ENCODE assay signal across 16 mouse cellular contexts in the genomic region with DNA sequence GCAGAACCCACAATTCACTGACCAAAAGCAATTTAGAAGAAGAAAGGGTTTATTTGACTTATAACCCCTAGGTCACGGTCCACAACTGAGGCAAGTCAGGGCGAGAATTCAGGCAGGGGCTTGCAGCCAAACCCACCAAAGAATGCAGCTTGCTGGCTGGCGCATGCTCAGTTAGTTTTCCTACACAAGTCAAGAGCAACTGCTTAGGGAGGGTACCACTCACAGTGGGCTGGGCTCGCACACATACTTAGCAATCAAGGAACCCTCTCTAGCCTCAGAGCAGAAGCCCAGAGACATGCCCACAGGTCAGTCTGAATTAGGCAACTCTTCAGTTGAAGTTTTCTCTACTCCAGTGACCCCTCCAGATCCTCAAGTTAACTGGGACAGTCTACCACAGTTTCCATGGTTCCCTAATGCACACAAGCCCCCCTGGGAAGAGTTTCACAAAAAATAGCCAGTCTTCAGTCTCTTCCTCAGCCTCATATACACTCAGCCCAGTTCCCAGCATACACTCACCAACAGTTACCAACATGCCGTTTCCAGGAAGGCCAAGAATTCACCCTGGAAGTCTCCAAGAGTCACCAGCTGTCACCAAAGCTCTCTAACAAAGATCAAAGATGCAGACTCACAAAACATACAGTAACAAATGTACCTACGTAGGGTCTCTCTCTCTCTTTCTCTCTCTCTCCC. TPM values are rescaled to one million over a fixed set of nuclear protein-coding genes. Genes with fewer than 3 reads are reported as not detected.
DNase-seq lines count a peak whose midpoint lies in the region; ATAC-seq and TF ChIP-seq lines count a peak whose summit lies in the region.
"Had no signal": no experiment of that assay in that cellular context is flagged by ENCODE, and none has a peak within 500 bp of the region (broad histone marks: within the 10 kb centered on the region; RNA-seq: fewer than 3 reads in every experiment).

No protein-coding gene starts in this region.

- TF ChIP-seq CTCF in E14TG2a.4 (conservative IDR thresholded peaks at IDR 0.05; ENCODE audit: low read length), result no peak

- H3K27me3 ChIP-seq in forebrain, embryonic 12.5 days, result no peaks in the 10 kb centered on the region
- no peaks in the 10 kb centered on the region for H3K27me3 ChIP-seq in forebrain, embryonic 15.5 days
- H3K27me3 ChIP-seq in E14TG2a.4 (ENCODE audit: insufficient read depth, low read length), result no peaks in the 10 kb centered on the region
- no peaks in the 10 kb centered on the region for H3K27me3 ChIP-seq in embryonic facial prominence, embryonic 10.5 days (replicated peaks; ENCODE audit: low read depth, poor library complexity, severe bottlenecking)
- no peaks in the 10 kb centered on the region for H3K27me3 ChIP-seq in limb, embryonic 11.5 days (ENCODE audit: control insufficient read depth, insufficient read depth, low read length)
- H3K27me3 ChIP-seq: intestine, embryonic 15.5 days had no signal

- WGBS in forebrain, embryonic 12.5 days, result 44% methylated on average over 6 of the region's 6 CpGs
- WGBS in forebrain, embryonic 15.5 days, result 38% methylated on average over 6 of the region's 6 CpGs
- WGBS in embryonic facial prominence, embryonic 10.5 days, result 41% methylated on average over 6 of the region's 6 CpGs
- 62% methylated on average over 6 of the region's 6 CpGs for WGBS in limb, embryonic 11.5 days

- H3K9me3 ChIP-seq in forebrain, embryonic 12.5 days, result no peaks in the 10 kb centered on the region
- no peaks in the 10 kb centered on the region for H3K9me3 ChIP-seq in forebrain, embryonic 15.5 days
- H3K9me3 ChIP-seq in E14TG2a.4 (ENCODE audit: low read length), result no peaks in the 10 kb centered on the region
- no peaks in the 10 kb centered on the region for H3K9me3 ChIP-seq in embryonic facial prominence, embryonic 10.5 days
- H3K9me3 ChIP-seq in limb, embryonic 11.5 days (ENCODE audit: control insufficient read depth, low read length), result no peaks in the 10 kb centered on the region
- H3K9me3 ChIP-seq: intestine, embryonic 15.5 days had no signal

- intact Hi-C loops in gastrocnemius, postnatal 14 days (cut with DNase I; ENCODE audit: low total_unique reads), result no loop called here

- H3K27ac ChIP-seq in forebrain, embryonic 12.5 days, result peak overlapping the region; percentile 59
- no peak overlapping the region for H3K27ac ChIP-seq in forebrain, embryonic 15.5 days (replicated peaks)
- peak overlapping the region; percentile 78 for H3K27ac ChIP-seq in embryonic facial prominence, embryonic 10.5 days (replicated peaks)
- H3K27ac ChIP-seq in limb, embryonic 11.5 days (replicated peaks; ENCODE audit: low read depth, low read length), result peak overlapping the region; percentile 30
- H3K27ac ChIP-seq: intestine, embryonic 15.5 days; macrophage had no signal

- no peak overlapping the region; the same call in 1 of the 2 replicates for H3K4me3 ChIP-seq in forebrain, embryonic 12.5 days (replicated peaks)
- H3K4me3 ChIP-seq in forebrain, embryonic 15.5 days, result no peak overlapping the region
- H3K4me3 ChIP-seq in E14TG2a.4 (replicated peaks; ENCODE audit: low read length), result 0 out of 2 replicates have a peak overlapping the region, but pooled peaks have one; percentile 32
- H3K4me3 ChIP-seq in embryonic facial prominence, embryonic 10.5 days, result peak overlapping the region; percentile 83; the same call in 1 of the 2 replicates
- H3K4me3 ChIP-seq in limb, embryonic 11.5 days (ENCODE audit: low read depth, low read length), result no peak overlapping the region
- H3K4me3 ChIP-seq: intestine, embryonic 15.5 days had no signal

- H3K9ac ChIP-seq in forebrain, embryonic 12.5 days, result peak overlapping the region; percentile 25; the same call in 1 of the 2 replicates
- H3K9ac ChIP-seq in forebrain, embryonic 15.5 days (replicated peaks), result no peak overlapping the region
- peak overlapping the region; percentile 17; the same call in 1 of the 2 replicates for H3K9ac ChIP-seq in limb, embryonic 11.5 days (ENCODE audit: low read length)
- H3K9ac ChIP-seq: intestine, embryonic 15.5 days had no signal

- H3K36me3 ChIP-seq in forebrain, embryonic 12.5 days (replicated peaks), result peaks cover 11% of the 10 kb centered on the region; the same call in 1 of the 2 replicates
- H3K36me3 ChIP-seq in forebrain, embryonic 15.5 days, result peaks cover 7% of the 10 kb centered on the region; the same call in 1 of the 2 replicates
- peaks cover 15% of the 10 kb centered on the region for H3K36me3 ChIP-seq in E14TG2a.4 (ENCODE audit: insufficient read depth, low read length)
- peaks cover 18% of the 10 kb centered on the region for H3K36me3 ChIP-seq in embryonic facial prominence, embryonic 10.5 days (replicated peaks)
- no peaks in the 10 kb centered on the region for H3K36me3 ChIP-seq in limb, embryonic 11.5 days (ENCODE audit: control insufficient read depth, insufficient read depth, low read length)
- H3K36me3 ChIP-seq: intestine, embryonic 15.5 days had no signal

- DNase-seq in embryonic facial prominence, embryonic 10.5 days (ENCODE audit: low spot score), result peak; percentile 47
- DNase-seq in limb, embryonic 11.5 days (ENCODE audit: low spot score), result no peak
- DNase-seq in urinary bladder, postnatal 10 days (ENCODE audit: low spot score), result no peak
- no peak for DNase-seq in gastrocnemius, postnatal 14 days
- DNase-seq: adrenal gland, postnatal 25 days; cerebellum, postnatal 36 days; liver had no signal

- H3K4me2 ChIP-seq in forebrain, embryonic 12.5 days, result no peak overlapping the region
- no peak overlapping the region for H3K4me2 ChIP-seq in forebrain, embryonic 15.5 days (replicated peaks)
- no peak overlapping the region for H3K4me2 ChIP-seq in limb, embryonic 11.5 days (ENCODE audit: low read depth, severe bottlenecking)
- H3K4me2 ChIP-seq: intestine, embryonic 15.5 days had no signal

- no peak for ATAC-seq in forebrain, embryonic 12.5 days (ENCODE audit: low FRiP score)
- no peak for ATAC-seq in forebrain, embryonic 15.5 days (replicated peaks)
- ATAC-seq in limb, embryonic 11.5 days (ENCODE audit: insufficient number of reproducible peaks, low FRiP score, low TSS enrichment, low read depth), result no peak
- no peak for ATAC-seq in granulocyte monocyte progenitor cell, adult 5-6 weeks (replicated peaks; ENCODE audit: poor library complexity, severe bottlenecking)
- ATAC-seq: intestine, embryonic 15.5 days had no signal

- peaks cover 47% of the 10 kb centered on the region for H3K4me1 ChIP-seq in forebrain, embryonic 12.5 days
- H3K4me1 ChIP-seq in forebrain, embryonic 15.5 days, result peaks cover 25% of the 10 kb centered on the region
- peaks cover 72% of the 10 kb centered on the region for H3K4me1 ChIP-seq in E14TG2a.4 (replicated peaks; ENCODE audit: low read depth, low read length)
- peaks cover 65% of the 10 kb centered on the region for H3K4me1 ChIP-seq in embryonic facial prominence, embryonic 10.5 days
- H3K4me1 ChIP-seq in limb, embryonic 11.5 days (ENCODE audit: control insufficient read depth, insufficient read depth, low read length), result peaks cover 10% of the 10 kb centered on the region; the same call in 1 of the 2 replicates

RNA-seq across cellular contexts. Expression of gene Marcksl1, which starts 2.5 kb away (rescaled TPM):
- 1,836 and 1,849 TPM in 2 replicates for polyA plus RNA-seq in forebrain, embryonic 12.5 days (2016; fragmentation: Nextera tagmentation; extraction: Ambion mirVana)
- 2,102 and 2,181 TPM in 2 replicates for polyA plus RNA-seq in forebrain, embryonic 15.5 days (2015; fragmentation: Nextera tagmentation; extraction: Ambion mirVana)
- polyA plus RNA-seq in embryonic facial prominence, embryonic 10.5 days (2016; fragmentation: Nextera tagmentation; extraction: Ambion mirVana), result 1,428 and 1,442 TPM in 2 replicates
- polyA plus RNA-seq in limb, embryonic 11.5 days (2014; fragmentation: Nextera tagmentation; extraction: Ambion mirVana), result 1,590 and 1,591 TPM in 2 replicates
- total RNA-seq in gastrocnemius, postnatal 14 days (2021), result 10 to 100 TPM in 1 of 2 experiments, 1 to 10 TPM in 1; 9.2 to 14.4 TPM
- 27.6 and 45.5 TPM in 2 replicates for total RNA-seq in granulocyte monocyte progenitor cell, adult 5-6 weeks (2014; fragmentation: Nextera tagmentation)
- 28.4 and 29.9 TPM in 2 replicates for total RNA-seq in granulocyte monocyte progenitor cell, adult 5-6 weeks (2017)

RNA-seq across cellular contexts. Expression of gene Fam229a, which starts 19.9 kb away (rescaled TPM):
- polyA plus RNA-seq in forebrain, embryonic 12.5 days (2016; fragmentation: Nextera tagmentation; extraction: Ambion mirVana), result not detected in 2 replicates
- polyA plus RNA-seq in forebrain, embryonic 15.5 days (2015; fragmentation: Nextera tagmentation; extraction: Ambion mirVana), result 0.61 TPM in 1 of 2 replicates, not detected in the other
- not detected in 2 replicates for polyA plus RNA-seq in embryonic facial prominence, embryonic 10.5 days (2016; fragmentation: Nextera tagmentation; extraction: Ambion mirVana)
- not detected in 2 replicates for polyA plus RNA-seq in limb, embryonic 11.5 days (2014; fragmentation: Nextera tagmentation; extraction: Ambion mirVana)
- total RNA-seq in gastrocnemius, postnatal 14 days (2021), result not detected
- total RNA-seq in granulocyte monocyte progenitor cell, adult 5-6 weeks (2014; fragmentation: Nextera tagmentation), result not detected in 2 replicates
- total RNA-seq in granulocyte monocyte progenitor cell, adult 5-6 weeks (2017), result not detected in 2 replicates
- total RNA-seq: adrenal gland, postnatal 25 days; layer of hippocampus, adult 8-10 months had no signal
- polyA plus RNA-seq: intestine, embryonic 15.5 days; macrophage had no signal

RNA-seq across cellular contexts. Expression of gene Tssk3, which starts 20.0 kb away (rescaled TPM):
- not detected in 2 replicates for polyA plus RNA-seq in forebrain, embryonic 12.5 days (2016; fragmentation: Nextera tagmentation; extraction: Ambion mirVana)
- polyA plus RNA-seq in forebrain, embryonic 15.5 days (2015; fragmentation: Nextera tagmentation; extraction: Ambion mirVana), result 0.34 TPM in 1 of 2 replicates, not detected in the other
- not detected in 2 replicates for polyA plus RNA-seq in embryonic facial prominence, embryonic 10.5 days (2016; fragmentation: Nextera tagmentation; extraction: Ambion mirVana)
- not detected in 2 replicates for polyA plus RNA-seq in limb, embryonic 11.5 days (2014; fragmentation: Nextera tagmentation; extraction: Ambion mirVana)
- not detected for total RNA-seq in gastrocnemius, postnatal 14 days (2021)
- not detected in 2 replicates for total RNA-seq in granulocyte monocyte progenitor cell, adult 5-6 weeks (2014; fragmentation: Nextera tagmentation)
- not detected in 2 replicates for total RNA-seq in granulocyte monocyte progenitor cell, adult 5-6 weeks (2017)
- total RNA-seq: adrenal gland, postnatal 25 days had no signal
- polyA plus RNA-seq: intestine, embryonic 15.5 days; macrophage; spleen, adult 2 months; urinary bladder, adult 2 months had no signal

RNA-seq across cellular contexts. Expression of gene Hdac1, which starts 31.6 kb away (rescaled TPM):
- polyA plus RNA-seq in forebrain, embryonic 12.5 days (2016; fragmentation: Nextera tagmentation; extraction: Ambion mirVana), result 207 and 221 TPM in 2 replicates
- polyA plus RNA-seq in forebrain, embryonic 15.5 days (2015; fragmentation: Nextera tagmentation; extraction: Ambion mirVana), result 119 and 130 TPM in 2 replicates
- polyA plus RNA-seq in embryonic facial prominence, embryonic 10.5 days (2016; fragmentation: Nextera tagmentation; extraction: Ambion mirVana), result 302 and 304 TPM in 2 replicates
- polyA plus RNA-seq in limb, embryonic 11.5 days (2014; fragmentation: Nextera tagmentation; extraction: Ambion mirVana), result 299 and 309 TPM in 2 replicates
- 10 to 100 TPM; 14.9 to 16.9 TPM for total RNA-seq in gastrocnemius, postnatal 14 days (2021)
- 109 and 142 TPM in 2 replicates for total RNA-seq in granulocyte monocyte progenitor cell, adult 5-6 weeks (2014; fragmentation: Nextera tagmentation)
- total RNA-seq in granulocyte monocyte progenitor cell, adult 5-6 weeks (2017), result 62.6 and 74.9 TPM in 2 replicates

RNA-seq across cellular contexts. Expression of gene Bsdc1, which starts 49.5 kb away (rescaled TPM):
- polyA plus RNA-seq in forebrain, embryonic 12.5 days (2016; fragmentation: Nextera tagmentation; extraction: Ambion mirVana), result 27.3 and 29.4 TPM in 2 replicates
- polyA plus RNA-seq in forebrain, embryonic 15.5 days (2015; fragmentation: Nextera tagmentation; extraction: Ambion mirVana), result 41.6 and 42.7 TPM in 2 replicates
- polyA plus RNA-seq in embryonic facial prominence, embryonic 10.5 days (2016; fragmentation: Nextera tagmentation; extraction: Ambion mirVana), result 19.7 and 21.5 TPM in 2 replicates
- 23.8 and 25.9 TPM in 2 replicates for polyA plus RNA-seq in limb, embryonic 11.5 days (2014; fragmentation: Nextera tagmentation; extraction: Ambion mirVana)
- total RNA-seq in gastrocnemius, postnatal 14 days (2021), result 10 to 100 TPM; 22.2 to 32.6 TPM
- total RNA-seq in granulocyte monocyte progenitor cell, adult 5-6 weeks (2014; fragmentation: Nextera tagmentation), result 14.7 and 32.8 TPM in 2 replicates
- 17.9 and 23.1 TPM in 2 replicates for total RNA-seq in granulocyte monocyte progenitor cell, adult 5-6 weeks (2017)

Comparison
In these comparisons a context has a peak if more than half of its experiments do, and no peak if none do; other contexts are left out.
1. H3K4me3 ChIP-seq: peak in E14TG2a.4 (single experiment) and embryonic facial prominence, embryonic 10.5 days (single experiment); none in forebrain, embryonic 12.5 days (single experiment), forebrain, embryonic 15.5 days (single experiment) and limb, embryonic 11.5 days (single experiment).